Mouse (Mus musculus) urinary bladder, adult 2 months (tissue): ENCODE results near the gene Rapgef3. TPM values are rescaled to one million over a fixed set of nuclear protein-coding genes. Genes with fewer than 3 reads are reported as not detected.

ENCODE experiments used
- DNase-seq: peaks from one replicate; pipeline ENCODE4 v3.0.0; 2022; ENCODE audit warnings: low spot score
- polyA plus RNA-seq: library from polyadenylated mRNA; depleted of rRNA; stranded (reverse); fragments of >200 nt; gene quantifications from 2 replicates; pipeline ENCODE4 v1.2.3, GENCODE M21; 2012; rRNA removed

Gene Rapgef3
- polyA plus RNA-seq, result 17.8 and 19.2 TPM in 2 replicates

- DNase-seq, result peak; percentile 65
These were observed at the start of gene Rapgef3 for GRCm38 (mm10) chr15:97767280-97768186. Gene Rapgef3, minus strand, starts transcription at chr15:97767972.

DNA sequence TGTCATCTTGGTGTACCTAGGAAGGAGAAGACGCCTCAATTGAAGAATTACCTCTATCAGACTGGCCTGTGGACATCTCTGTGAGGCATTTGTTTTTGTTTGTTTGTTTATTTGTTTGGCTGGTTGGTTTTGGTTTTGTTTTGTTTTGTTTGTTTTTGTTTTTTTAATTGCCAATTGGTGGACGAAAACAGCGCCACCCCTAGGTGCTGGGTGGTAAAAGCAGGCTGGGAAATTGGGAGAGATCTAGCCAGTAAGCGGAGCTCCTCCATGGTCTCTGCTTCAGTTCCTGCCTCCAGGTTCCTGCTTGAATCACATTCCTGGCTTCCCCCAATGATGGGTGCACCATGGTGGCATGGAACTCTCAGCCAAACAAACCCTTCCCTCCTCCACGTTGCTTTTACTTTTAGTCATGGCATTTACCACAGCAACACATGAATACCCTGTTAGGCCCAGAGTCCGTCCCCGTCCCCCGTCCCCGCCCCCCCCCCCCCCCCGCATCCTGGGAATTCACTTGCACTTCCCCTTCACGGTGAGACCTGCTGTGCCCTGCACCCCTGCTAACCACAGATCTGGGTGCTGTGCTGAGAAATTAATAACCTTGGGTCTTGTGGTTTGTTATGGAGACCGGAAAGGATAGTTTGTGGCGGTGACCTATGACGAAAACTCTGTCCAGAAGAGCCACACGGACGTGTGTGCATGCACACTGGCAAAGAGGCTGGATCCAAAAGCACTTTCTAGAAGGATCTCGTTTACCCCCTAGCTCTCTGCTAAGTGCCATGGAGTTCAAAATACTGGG lies 48.6 kb upstream of the Rapgef3 start:
- no peak for DNase-seq

GRCm38 (mm10) chr15:97815254-97815653 lies 47.5 kb upstream of the Rapgef3 start:
- DNase-seq, result no peak

DNA sequence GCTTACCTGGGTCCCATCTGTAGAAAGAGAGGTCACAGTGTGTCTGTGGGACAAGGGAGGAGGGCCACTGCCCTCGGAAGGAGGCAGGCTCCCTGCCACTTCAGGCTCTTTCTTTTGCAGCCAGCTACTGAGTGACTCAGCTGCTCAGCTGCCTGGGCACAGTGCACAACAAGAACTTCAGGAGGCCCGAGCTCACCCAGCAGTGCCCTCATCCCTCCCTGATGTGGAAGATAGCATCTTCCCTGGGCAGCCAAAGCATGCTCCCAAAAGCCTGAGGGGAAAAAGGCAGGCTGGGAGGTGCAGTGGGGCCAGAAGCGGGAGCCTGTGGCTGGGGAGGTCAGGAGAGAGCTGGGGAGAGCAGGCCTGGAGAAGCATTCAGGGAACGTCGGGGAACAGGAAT lies 46.9 kb upstream of the Rapgef3 start:
- no peak for DNase-seq

DNA sequence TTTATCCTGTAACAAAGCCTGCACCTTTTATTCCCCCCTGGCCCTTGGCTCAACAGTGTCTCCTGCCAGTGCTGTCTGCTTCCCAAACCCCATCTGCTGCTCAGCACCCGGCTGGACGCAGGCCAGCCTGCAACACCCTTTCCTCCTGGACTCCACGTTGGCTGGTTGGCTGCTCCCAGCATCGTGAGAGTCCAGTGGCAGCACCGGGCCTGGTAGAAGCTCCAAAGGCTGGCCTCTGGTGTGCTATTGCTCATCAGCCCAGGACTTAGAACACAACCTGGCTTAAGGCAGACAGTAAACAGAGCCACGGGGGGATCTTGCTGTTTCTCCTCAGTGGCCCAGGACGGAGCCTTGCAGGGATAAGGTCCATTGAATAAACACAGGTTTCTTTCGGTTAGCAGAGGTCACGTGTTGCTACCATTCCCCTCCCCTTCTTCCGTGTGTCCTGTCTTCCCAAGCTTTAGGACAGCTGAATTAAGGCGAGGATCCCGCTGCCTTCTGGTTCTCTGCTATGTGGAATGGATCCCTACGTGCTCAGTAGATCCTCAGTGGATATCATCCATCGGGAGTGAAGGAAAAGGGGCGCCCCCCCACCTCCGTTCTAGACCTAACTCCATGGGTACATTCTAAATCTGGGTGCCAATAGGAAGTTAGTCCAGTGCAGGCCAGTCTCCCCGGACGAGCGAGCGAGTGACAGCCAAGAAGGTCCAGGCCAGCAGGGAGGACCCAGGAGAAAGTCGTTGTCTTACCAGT lies 45.9 kb upstream of the Rapgef3 start:
- DNase-seq, result no peak

DNA sequence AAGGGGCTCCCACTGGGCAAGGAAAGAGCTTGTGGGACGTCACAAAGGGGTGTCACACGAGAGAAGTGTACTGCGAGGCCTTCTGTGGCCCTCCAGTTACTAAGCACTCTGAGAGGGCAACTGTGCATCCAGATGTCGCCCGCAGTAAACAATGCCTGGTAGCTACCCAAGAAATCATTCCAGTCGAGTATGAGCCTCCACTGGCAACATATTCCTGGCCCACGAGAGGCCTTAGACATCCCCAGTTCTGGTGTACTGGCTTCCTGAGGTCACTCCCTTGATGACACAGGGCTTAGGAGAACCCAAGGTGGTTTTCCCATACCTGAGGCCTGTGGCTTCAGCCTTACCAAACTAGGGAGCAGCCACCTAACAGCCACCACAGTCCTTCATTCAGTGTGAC lies 45.1 kb upstream of the Rapgef3 start:
- no peak for DNase-seq

- no peak for DNase-seq
These were observed 44.4 kb upstream of the Rapgef3 start for GRCm38 (mm10) chr15:97812126-97812525.

DNA sequence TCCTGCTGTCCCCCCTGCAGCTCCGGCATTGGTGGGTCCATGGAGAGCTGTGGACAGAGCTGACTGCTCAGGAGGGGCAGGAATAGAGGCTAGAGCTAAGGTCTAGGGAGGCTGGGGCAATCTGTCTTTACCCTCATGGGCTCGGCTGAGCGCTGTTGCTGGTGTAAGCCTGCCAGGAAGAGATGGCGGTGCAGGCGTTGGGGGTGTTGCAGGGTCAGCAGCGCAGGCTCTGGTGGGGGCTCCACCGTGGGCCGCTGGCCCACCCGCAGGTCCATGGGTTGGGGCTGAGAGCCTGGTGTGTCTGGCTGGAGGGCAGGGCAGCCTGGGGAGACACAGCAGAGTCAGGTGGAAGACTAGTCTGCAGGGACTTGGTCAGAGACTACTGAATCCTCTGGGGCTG lies 43.5 kb upstream of the Rapgef3 start:
- no peak for DNase-seq

GRCm38 (mm10) chr15:97810399-97810798 lies 42.6 kb upstream of the Rapgef3 start:
- DNase-seq, result no peak

- no peak for DNase-seq
These were observed 42.2 kb upstream of the Rapgef3 start for GRCm38 (mm10) chr15:97809942-97810341.

DNA sequence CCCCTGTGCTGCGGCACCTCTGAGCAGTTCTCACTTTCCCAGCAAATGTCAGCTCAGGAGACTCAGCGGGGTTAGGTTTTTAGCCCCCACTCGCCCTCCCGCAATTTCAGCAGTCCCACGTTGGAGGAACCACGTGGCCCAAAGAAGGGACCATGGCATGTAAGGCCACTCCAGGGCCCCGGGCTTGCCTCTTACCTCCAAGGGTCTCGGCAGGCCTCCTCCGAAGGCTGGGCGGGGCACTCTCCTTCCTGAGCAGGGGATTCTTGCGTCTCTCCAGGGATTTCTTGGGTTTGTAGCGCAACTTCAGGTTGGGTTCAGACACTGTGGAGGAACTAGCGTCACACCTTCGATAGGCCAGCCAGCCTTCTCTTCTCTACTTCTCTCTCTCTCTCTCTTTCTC lies 41.4 kb upstream of the Rapgef3 start:
- DNase-seq, result no peak

GRCm38 (mm10) chr15:97808532-97808931 lies 40.8 kb upstream of the Rapgef3 start:
- DNase-seq, result no peak

- no peak for DNase-seq
These were observed 40.1 kb upstream of the Rapgef3 start for GRCm38 (mm10) chr15:97807867-97808266.

- no peak for DNase-seq
These were observed 34.8 kb upstream of the Rapgef3 start for GRCm38 (mm10) chr15:97802575-97802974.

- DNase-seq, result no peak
These were observed 34.0 kb upstream of the Rapgef3 start for GRCm38 (mm10) chr15:97801811-97802210.

DNA sequence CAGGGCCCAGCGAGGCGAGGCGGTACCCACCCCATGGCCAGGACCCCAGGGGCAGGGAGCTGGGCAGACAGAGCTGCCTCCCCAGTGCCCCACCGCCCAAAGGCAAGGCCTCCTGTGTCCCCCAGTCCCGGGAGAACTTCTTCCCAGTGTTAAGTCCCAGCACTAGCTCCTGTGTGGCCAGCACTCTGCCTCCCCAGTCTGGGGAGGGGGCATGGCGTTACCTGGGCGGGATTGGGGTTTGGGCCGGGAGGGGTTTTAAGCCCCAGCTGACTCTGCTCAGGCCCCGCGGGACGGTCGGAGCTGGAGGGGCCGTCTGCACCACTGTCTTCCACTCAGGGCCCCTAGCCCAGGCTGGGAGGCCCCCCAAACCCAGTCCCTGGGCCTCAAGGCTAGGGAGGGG lies 33.1 kb upstream of the Rapgef3 start:
- DNase-seq, result no peak

DNA sequence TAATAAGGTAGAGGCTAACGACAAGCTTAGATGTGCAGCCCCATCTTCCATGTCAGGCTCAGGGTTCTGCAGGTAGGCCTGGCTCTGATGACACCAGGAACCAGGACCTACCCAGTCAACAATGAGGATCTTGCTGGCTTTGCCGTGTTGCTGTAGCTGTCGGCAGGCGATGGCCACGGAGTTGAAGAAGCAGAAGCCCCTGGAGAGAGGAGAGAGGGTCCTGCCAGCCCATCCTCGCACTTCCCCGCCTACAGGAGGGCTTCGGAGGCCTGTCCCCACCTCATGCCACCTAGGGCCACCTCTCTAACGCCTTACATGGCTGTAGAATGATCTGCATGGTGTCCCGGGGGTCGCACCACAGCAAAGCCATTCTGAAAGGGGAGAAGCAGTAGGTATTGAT lies 31.7 kb upstream of the Rapgef3 start:
- no peak for DNase-seq

- DNase-seq, result no peak
These were observed 30.4 kb upstream of the Rapgef3 start for GRCm38 (mm10) chr15:97798134-97798533.

DNA sequence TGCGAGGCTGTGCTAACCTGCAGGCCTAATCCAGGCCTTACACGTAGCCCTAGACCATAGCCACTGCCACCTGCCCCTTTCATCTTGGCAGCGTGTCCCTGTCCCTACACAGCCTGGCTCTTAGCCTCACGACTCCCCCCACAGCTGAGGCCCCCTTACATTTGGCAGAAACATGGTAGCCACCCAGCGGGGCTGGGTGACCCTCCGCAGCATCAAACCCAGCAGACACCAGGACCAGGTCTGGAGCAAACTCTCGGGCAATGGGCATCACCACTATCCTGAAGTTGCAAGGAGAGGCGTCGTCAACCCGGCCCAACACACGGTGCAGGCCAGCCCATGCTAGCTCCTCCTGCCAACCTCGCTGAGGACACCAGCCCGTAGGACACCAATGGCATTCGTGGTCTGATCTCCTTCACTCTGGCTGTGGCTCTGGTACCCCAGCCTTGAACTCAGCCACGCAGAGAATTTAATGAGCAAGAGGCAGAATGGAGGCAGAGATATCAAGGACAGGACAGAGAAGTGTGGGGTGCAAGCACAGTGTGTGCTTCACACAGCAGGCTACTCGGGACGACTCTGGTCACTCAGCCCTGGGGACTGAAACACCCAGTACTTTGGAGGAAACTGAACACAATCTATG lies 29.0 kb upstream of the Rapgef3 start:
- no peak for DNase-seq

DNA sequence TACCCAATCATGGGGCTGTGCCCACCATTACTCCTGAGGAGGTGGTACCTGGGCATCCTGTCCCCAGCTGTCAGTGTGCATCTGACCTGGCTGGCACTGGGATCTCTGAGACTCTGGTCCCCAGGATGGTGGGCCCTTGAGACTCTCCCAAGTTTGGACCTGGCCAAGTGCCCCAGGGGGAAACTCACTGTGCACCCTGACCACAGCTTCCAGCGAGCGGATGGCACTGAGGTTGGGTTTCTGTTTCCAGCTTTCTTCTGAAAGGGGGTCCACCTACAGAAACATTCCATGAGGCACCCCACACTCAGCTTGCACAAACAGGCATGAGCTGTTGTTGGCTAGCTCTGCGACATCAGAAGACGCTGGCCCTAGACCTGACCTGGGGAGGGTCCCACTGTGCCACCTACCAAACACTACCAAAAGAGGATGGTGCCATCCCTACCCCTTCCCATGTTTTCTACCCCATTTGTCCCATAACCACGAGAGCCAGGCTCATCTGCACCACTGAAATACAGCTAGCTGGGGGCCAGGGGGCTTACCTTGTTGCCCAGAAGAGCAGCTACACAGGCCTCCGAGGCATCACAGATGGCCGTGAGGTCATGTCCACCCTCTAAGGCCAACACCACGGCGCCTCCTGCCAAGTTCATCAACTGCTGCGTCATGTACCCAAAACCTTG lies 27.9 kb upstream of the Rapgef3 start:
- DNase-seq, result no peak

- no peak for DNase-seq
These were observed 26.5 kb upstream of the Rapgef3 start for GRCm38 (mm10) chr15:97794268-97794667.
